Mouse (Mus musculus) CD4-positive, CD25-positive, alpha-beta regulatory T cell, adult 4 months (primary cell): ENCODE results near the gene Pcsk4. TPM values are rescaled to one million over a fixed set of nuclear protein-coding genes. Genes with fewer than 3 reads are reported as not detected.
A peak's percentile ranks its signal among the peaks of the same experiment; 100 is the strongest.

Source experiments
- ATAC-seq: one replicate; pipeline ENCODE4 v1.8.0; 2017
- polyA plus RNA-seq, 2 experiments: library from polyadenylated mRNA; unstranded; fragments of 100-300 nt; shearing (Covaris generic); gene quantifications; one replicate each; pipeline ENCODE4 v1.2.1; 2017

Pcsk4 gene
- polyA plus RNA-seq, 2 experiments from 2014 or later: 11.9 to 12.3 TPM

GRCm38 (mm10) chr10:80321670-80322581, 7.4 kb downstream of the Pcsk4 start:
- no peak for ATAC-seq

- peak; percentile 55 for ATAC-seq
Observed at GRCm38 (mm10) chr10:80321014-80321669, 8.2 kb downstream of the Pcsk4 start.

GRCm38 (mm10) chr10:80320340-80320760, 8.9 kb downstream of the Pcsk4 start, which contains the start of gene 2310011J03Rik:
2310011J03Rik (minus strand) TSS chr10:80320537.
- peak; percentile 88 for ATAC-seq

- ATAC-seq: no peak
Observed at GRCm38 (mm10) chr10:80317011-80317410, 12.3 kb downstream of the Pcsk4 start.

- no peak for ATAC-seq
Observed at GRCm38 (mm10) chr10:80316359-80316781, 12.9 kb downstream of the Pcsk4 start.

- ATAC-seq: no peak
Observed at GRCm38 (mm10) chr10:80315315-80315714, 14.0 kb downstream of the Pcsk4 start.

GRCm38 (mm10) chr10:80314494-80315001, 14.8 kb downstream of the Pcsk4 start:
- no peak for ATAC-seq

- no peak for ATAC-seq
Observed at GRCm38 (mm10) chr10:80313627-80314201, 15.6 kb downstream of the Pcsk4 start.

GRCm38 (mm10) chr10:80312586-80313504, 16.5 kb downstream of the Pcsk4 start:
- ATAC-seq: no peak

GRCm38 (mm10) chr10:80311560-80311959, 17.7 kb downstream of the Pcsk4 start:
- no peak for ATAC-seq

GRCm38 (mm10) chr10:80304862-80305261, 24.4 kb downstream of the Pcsk4 start:
- ATAC-seq: peak; percentile 64

GRCm38 (mm10) chr10:80304458-80304857, 24.8 kb downstream of the Pcsk4 start:
- no peak for ATAC-seq

- no peak for ATAC-seq
Observed at GRCm38 (mm10) chr10:80302471-80302881, 26.8 kb downstream of the Pcsk4 start.

- ATAC-seq: no peak
Observed at GRCm38 (mm10) chr10:80302082-80302355, 27.3 kb downstream of the Pcsk4 start.

GRCm38 (mm10) chr10:80301256-80302081, 27.8 kb downstream of the Pcsk4 start:
- ATAC-seq: no peak

- no peak for ATAC-seq
Observed at GRCm38 (mm10) chr10:80300672-80301181, 28.6 kb downstream of the Pcsk4 start.

GRCm38 (mm10) chr10:80299824-80300223, 29.5 kb downstream of the Pcsk4 start:
- no peak for ATAC-seq

GRCm38 (mm10) chr10:80299301-80299700, 30.0 kb downstream of the Pcsk4 start:
- ATAC-seq: no peak

- ATAC-seq: no peak
Observed at GRCm38 (mm10) chr10:80298571-80299281, 30.6 kb downstream of the Pcsk4 start.

GRCm38 (mm10) chr10:80297526-80298133, 31.7 kb downstream of the Pcsk4 start:
- no peak for ATAC-seq
